Mouse (Mus musculus) gonadal fat pad, adult 2 months (tissue): ENCODE measurements around the gene Tnfrsf17. TPM values are rescaled to one million over a fixed set of nuclear protein-coding genes. Genes with fewer than 3 reads are reported as not detected.
A peak's percentile ranks its signal among the peaks of the same experiment; 100 is the strongest.
"Not testable (repeated sequence)": the region's sequence is repeated elsewhere in the genome, so short reads cannot be mapped to it uniquely, and the experiment has no call there.

Source experiments
- DNase-seq: peaks from one replicate; pipeline ENCODE4 v3.0.0-alpha.2; 2012; ENCODE audit warnings: low read depth
- polyA plus RNA-seq: library from polyadenylated mRNA; depleted of rRNA; stranded (reverse); fragments of >200 nt; gene quantifications from 2 replicates; pipeline ENCODE4 v1.2.3, GENCODE M21; 2012; rRNA removed

The Tnfrsf17 gene
- 1.3 and 1.5 TPM in 2 replicates for polyA plus RNA-seq

GRCm38 (mm10) chr16:11313512-11313911, at the start of gene Tnfrsf17:
Gene Tnfrsf17, plus strand, starts transcription at chr16:11313812.
- DNase-seq = no peak

DNA sequence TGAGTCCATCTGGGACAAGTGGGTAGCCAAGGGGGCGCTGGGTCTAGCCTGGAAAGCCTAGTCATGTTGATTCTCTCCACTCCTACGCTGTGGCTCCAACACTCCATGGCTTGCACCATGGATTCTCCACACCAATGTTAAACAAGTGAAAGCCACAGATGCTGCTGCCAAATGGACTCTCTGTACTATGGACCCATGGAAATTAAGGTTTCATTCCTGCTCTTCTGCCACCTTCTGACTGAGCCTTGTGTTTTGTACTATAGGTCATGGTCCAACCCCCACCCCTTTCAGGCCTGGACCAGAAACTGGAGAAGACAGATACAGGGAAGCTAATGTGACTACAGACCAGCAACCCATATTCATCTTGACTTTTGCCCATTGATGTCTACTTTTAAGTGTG, 47.1 kb upstream of the Tnfrsf17 start:
- DNase-seq = no peak

- DNase-seq = no peak
Observed at GRCm38 (mm10) chr16:11269808-11270207, 43.8 kb upstream of the Tnfrsf17 start.

DNA sequence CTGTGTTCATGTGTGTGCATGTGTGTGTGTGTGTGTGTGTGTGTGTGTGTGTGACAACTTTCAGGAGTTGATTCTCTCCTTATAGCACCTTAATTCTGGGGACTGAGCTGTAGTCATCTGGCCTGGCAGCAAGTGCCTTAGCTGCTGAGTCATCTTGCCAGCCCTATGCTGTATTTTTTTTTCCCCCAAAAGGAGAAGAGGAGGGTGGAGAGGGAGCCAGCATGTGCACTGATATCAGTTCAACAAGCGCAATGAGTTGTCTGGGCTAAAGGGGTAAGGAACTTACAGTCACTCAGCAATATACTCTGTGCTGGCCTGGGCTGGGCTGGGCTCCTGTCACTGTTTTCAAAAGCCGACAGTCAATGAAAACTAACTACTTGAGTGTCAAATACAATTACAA, 43.0 kb upstream of the Tnfrsf17 start:
- no peak for DNase-seq

DNA sequence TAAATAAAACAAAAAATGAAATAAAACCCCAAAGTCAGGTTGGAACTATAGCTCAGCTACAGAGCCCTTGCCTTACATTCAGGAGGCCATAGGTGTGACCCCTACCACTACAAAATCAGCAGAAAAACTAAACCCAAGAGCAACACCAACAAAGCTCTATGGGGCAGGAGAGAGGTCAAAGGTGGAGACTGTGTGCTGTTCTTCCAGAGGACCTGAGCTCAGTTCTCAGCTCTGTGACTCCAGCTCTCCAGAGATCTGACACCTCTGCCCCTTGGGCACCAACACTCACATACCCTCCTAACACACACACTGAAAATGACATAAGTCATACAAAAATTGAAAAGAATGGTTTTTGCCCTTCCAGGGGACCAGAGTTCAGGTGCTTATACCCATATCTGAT, 42.5 kb upstream of the Tnfrsf17 start:
- no peak for DNase-seq

DNA sequence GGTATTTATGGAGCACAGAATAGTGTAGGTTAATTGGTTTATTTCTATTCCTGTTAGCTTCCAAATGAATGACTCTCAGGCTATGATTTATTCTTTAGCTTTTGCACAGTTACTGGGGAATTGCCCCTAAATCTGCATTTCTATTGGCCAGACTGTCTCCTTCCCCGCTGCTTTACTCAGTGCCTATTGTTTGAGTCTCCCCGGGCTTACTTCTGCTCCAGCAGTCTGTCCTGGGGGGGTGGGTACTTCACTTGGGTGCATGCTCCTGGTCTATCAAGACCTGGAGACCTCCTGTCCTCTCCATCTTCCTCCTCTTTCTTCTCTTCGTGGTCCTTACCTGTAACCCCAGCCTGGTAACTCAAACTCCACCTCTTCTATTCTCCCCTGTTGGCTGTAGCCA, 36.7 kb upstream of the Tnfrsf17 start:
- DNase-seq = no peak

- no peak for DNase-seq
Observed at GRCm38 (mm10) chr16:11278778-11279177, 34.8 kb upstream of the Tnfrsf17 start.

- DNase-seq = no peak
Observed at GRCm38 (mm10) chr16:11282655-11283232, 30.9 kb upstream of the Tnfrsf17 start.

- no peak for DNase-seq
Observed at GRCm38 (mm10) chr16:11284881-11285280, 28.7 kb upstream of the Tnfrsf17 start.

DNA sequence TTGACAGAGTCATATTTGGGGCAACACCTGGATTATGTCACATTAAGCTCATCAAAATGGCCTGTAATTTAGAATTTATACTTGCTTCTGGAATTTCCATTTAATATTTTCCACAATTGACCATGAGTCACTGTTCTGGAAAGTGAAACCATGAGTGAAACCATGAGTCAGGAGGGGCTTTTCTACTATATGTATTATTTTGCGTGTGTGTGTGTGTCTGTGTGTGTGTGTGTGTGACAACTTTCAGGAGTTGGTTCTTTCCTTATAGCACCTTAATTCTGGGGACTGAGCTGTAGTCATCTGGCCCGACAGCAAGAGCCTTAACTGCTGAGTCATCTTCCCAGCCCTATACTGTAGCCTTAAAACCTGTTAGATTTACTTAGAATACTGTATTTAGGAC, 27.7 kb upstream of the Tnfrsf17 start:
- no peak for DNase-seq

DNA sequence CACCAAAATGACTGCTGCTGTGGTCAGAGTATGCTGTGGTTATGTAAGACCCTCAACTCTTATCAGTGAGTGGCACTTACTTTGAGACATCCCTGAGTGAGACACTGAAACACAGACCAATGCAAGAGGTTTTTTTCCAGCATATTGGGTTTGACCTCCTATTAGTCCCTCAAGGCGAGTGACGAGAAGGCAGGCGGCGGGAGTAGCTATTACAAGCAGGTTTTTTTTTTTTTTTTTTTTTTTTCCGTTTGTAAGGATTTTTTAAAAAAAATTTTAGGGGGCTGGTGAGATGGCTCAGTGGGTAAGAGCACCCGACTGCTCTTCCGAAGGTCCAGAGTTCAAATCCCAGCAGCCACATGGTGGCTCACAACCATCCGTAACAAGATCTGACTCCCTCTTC, 24.7 kb upstream of the Tnfrsf17 start:
- DNase-seq = not testable (repeated sequence)

DNA sequence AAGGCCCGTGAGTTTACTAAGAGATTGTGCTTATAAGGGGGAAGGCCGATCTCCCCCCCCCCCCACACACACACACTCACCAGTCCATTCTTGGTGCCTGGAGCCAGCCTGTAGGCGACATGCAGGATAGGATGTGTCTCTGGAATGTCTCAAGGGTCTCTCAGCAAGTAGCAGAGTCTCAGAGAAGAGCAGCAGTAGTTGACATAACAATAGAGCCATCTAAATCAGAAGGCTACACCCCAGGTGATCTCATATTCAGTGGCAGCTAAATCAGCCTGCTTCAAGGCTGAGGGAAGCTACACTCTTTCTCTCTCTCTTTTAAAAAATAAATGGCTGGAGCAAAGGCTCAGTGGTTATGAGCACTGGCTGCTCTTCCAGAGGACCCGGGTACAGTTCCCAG, 18.0 kb upstream of the Tnfrsf17 start:
- DNase-seq = not testable (repeated sequence)

DNA sequence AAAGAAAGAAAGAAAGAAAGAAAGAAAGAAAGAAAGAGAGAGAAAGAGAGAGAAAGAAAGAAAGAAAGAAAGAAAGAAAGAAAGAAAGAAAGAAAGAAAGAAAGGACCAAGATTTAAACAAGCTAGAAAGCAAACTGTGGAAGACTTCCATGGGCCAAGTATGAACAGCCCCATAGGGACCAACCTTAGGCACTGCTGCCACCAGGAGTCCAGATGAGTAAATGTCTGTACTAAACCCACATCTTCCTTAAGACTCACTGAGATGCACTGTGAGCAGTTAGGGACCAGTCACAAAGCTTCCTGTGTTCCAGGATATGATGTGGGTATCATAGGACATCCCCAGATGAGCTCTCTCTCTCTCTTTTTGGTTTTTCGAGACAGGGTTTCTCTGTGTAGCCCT, 15.9 kb upstream of the Tnfrsf17 start:
- DNase-seq = not testable (repeated sequence)

DNA sequence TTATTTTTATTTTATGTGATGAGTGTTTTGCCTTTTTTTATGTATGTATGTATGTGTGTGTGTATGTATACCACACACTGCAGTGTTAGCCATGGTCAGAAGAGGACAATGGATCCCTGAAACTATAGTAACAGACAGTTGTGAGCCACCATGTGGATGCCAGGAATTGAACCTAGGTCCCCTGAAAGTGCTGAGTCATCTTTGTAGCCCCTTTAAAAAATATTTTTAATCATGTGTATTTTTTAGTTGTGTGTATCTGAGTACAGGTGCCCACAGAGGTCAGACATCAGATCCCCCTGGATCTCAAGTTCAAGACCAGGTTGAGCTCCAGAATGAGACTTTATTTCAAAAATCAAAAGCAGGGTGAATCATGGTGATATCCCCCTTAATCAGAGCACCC, 9.9 kb upstream of the Tnfrsf17 start:
- no peak for DNase-seq

- DNase-seq = no peak
Observed at GRCm38 (mm10) chr16:11305531-11305930, 8.1 kb upstream of the Tnfrsf17 start.

- no peak for DNase-seq
Observed at GRCm38 (mm10) chr16:11315786-11316320, 2.2 kb downstream of the Tnfrsf17 start.

DNA sequence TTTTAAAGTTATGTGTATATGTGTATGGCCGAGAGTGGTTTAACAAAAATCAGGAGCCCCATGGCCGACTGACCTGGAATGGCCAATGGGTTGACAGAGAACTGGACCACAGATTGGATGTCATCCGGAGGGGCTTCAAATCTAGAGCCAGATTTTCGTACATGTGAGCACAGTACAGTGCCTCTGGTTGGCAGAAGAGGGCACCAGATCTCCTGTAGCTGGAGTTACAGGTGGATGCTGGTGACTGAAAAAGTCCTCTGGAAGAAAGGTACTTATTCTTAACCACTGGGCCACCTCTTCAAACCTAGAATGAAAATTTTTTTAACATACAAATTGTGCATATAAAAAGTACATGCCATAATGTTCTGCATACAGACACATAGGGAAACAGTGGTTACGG, 3.1 kb downstream of the Tnfrsf17 start:
- DNase-seq = no peak

DNA sequence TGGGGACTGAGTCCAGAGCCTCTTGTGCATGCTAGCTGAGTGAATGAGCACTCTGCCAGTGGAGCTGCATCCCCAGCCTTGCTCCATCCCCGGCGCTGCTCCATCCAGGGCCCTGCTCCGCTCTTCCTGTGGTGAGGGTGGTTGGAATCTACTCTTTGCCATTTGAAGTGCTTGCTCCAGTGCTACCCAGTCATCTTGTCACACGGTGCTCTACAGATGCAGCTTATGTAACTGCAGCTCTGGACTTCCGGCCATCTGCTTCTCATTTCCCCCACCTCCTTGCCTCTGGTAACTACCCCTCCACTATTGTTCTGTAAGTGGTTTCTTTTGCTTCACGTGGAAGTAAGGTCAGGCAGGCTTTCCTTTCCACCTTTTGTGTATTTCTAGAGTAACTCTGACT, 3.7 kb downstream of the Tnfrsf17 start:
- DNase-seq = no peak

DNA sequence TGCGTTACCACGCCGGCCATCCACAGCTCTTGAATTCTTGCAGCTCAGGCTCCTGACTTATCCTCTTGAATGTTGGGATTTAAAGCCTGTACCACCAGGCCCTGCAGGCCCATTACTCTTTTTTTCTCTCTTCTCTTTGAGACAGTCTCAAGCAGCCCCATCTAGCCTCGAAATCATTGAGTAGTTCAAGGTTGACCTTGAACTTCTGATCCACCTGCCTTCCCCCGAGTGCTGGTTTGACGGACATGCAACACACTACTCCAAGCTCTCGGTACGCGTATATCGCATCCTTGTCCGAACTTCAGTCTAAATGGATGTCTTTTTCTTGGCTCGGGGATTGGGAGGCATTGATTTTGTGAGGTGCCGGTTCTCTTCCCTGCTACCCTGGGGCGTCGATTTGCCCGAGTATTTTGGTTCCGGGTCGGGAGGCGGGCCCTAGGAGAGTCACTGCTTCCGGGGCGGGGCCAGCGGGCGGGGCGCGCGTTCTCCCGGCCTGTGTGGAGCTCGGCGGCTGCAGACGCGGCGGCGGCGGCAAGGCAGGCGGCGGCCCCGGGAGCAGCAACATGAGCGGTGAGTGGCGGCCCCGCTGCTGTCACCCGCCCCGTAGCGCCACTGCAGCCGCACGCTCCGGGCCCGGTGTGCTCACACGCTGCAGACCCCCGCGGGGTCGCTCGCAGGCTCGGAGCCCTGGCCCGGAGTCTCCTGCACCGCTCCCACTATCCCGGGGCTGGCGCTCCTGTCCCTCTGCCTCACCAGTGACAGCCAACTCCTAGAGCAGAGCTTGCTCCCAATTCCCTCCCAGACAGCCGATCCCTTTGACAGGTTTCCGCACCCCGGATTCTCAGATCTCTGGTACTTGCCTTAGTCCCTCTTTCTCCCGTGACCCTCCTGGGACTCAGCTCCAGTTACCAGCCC, 9.1 kb downstream of the Tnfrsf17 start, which contains the start of gene Snx29:
Snx29 (plus strand) TSS at position 500 of the 915 bp plus-strand sequence.
- peak; percentile 37 for DNase-seq

GRCm38 (mm10) chr16:11323324-11324051, 9.9 kb downstream of the Tnfrsf17 start:
- no peak for DNase-seq

- DNase-seq = no peak
Observed at GRCm38 (mm10) chr16:11330081-11330800, 16.6 kb downstream of the Tnfrsf17 start.
